Mouse (Mus musculus) bone marrow macrophage, adult 2 months (primary cell): ENCODE data around the gene Olfr955. TPM values are rescaled to one million over a fixed set of nuclear protein-coding genes. Genes with fewer than 3 reads are reported as not detected.

ENCODE experiments used
- H3K27ac ChIP-seq: 2 replicates; pipeline ENCODE4 v1.5.1; 2012; ENCODE audit warnings: low read depth, low read length; ENCODE audit not compliant: insufficient read depth
- H3K4me1 ChIP-seq: 2 replicates; pipeline ENCODE4 v1.6.1; 2012; ENCODE audit warnings: low read length; ENCODE audit not compliant: control insufficient read depth, insufficient read depth
- H3K4me3 ChIP-seq: 2 replicates; pipeline ENCODE4 v1.5.1; 2012; ENCODE audit warnings: mild to moderate bottlenecking, low read length, moderate library complexity; ENCODE audit not compliant: insufficient read depth
- CTCF ChIP-seq: IDR thresholded peaks from 2 replicates; pipeline ENCODE4 v1.5.1; 2012; ENCODE audit warnings: low read depth, mild to moderate bottlenecking, low read length, moderate library complexity
- POLR2A ChIP-seq: IDR thresholded peaks from 2 replicates; pipeline ENCODE4 v1.6.1; 2012; ENCODE audit warnings: mild to moderate bottlenecking, low read depth, low read length, borderline replicate concordance
- polyA plus RNA-seq: library from polyadenylated mRNA; stranded (reverse); fragments of >200 nt; gene quantifications from 2 replicates; pipeline ENCODE4 v1.2.4, GENCODE M21; 2012; ENCODE audit not compliant: missing spikeins, insufficient read depth, insufficient read length

Gene Olfr955
- polyA plus RNA-seq: not detected in 2 replicates

GRCm38 (mm10) chr9:39471844-39472243 lies at the start of gene Olfr955:
Gene Olfr955, minus strand, starts transcription at chr9:39471944.
- Histone ChIP-seq H3K4me3 (no peak within 1 kb of the TSS), H3K27ac (no peak within 1 kb of the TSS), H3K4me1 (no peaks in the 10 kb centered on the region)
- TF ChIP-seq POLR2A (no peak), CTCF (no peak)

DNA sequence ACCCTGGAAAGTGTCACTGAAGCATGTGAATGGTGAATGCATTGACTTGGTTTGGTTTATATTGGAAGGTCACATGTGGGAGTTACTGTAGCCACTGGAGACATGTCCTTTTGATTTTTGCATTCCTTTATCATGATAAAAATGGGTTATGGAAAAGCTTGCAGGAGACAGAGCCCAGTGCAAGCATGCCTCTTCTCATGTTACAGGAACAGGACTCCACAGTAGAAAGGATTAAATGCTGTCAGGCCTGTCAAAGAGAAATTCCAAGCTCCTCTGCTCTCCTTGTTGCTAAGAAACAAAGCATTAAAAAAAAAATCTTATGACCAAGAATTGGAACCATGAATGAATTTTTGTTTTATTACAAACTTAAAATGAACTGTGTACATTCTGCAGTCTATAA lies 46.9 kb upstream of the Olfr955 start:
- Histone ChIP-seq H3K4me3 (no peak overlapping the region), H3K4me1 (no peaks in the 10 kb centered on the region), H3K27ac (no peak overlapping the region)
- TF ChIP-seq CTCF (no peak), POLR2A (no peak)

DNA sequence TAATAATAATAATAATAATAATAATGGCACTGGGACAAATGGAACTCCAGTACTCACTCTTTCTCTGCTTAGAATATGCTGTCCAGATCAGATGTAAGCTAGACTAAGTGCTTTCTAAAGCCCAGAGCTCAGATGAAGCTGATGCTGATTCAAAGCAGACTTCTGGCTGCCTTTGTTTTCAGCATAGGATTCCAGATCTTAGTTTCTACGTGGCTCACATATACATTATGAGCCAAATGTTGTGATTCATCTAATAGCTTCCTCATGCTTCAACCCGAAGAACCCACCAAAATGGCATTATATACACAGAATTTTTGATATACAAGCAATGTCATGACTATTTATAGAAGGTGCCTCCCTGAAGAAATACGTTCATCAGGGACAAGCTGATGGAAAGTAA lies 43.8 kb upstream of the Olfr955 start, which contains the start of gene Olfr957:
Gene Olfr957 (minus strand): TSS at position 279 of the 400 bp plus-strand sequence.
- Histone ChIP-seq H3K4me1 (no peaks in the 10 kb centered on the region), H3K27ac (no peak within 1 kb of the TSS), H3K4me3 (no peak within 1 kb of the TSS)
- TF ChIP-seq CTCF (no peak), POLR2A (no peak)

GRCm38 (mm10) chr9:39509412-39509811 lies 37.7 kb upstream of the Olfr955 start:
- no peaks in the 10 kb centered on the region for H3K4me1 ChIP-seq
- H3K27ac ChIP-seq: no peak overlapping the region
- no peak overlapping the region for H3K4me3 ChIP-seq
- no peak for TF ChIP-seq POLR2A
- no peak for TF ChIP-seq CTCF

DNA sequence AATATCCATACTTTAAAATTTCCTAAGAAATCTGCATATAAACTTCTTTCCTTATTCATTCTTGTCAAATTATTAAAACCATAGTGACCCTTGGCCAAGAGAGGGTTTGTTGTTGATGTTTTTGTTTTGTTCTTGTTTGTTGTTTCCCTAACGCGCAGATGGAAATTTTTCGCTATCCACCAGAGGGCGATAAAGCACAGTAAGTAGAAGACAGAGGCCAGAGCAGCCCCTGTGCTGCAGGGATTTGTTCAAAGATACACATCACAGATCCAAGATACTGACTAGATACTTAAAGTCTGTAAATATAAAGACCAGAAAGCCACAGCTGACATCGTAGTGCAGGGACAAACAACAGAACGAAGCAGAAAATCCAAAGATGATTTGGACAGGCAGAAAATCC lies 37.3 kb upstream of the Olfr955 start:
- H3K4me1 ChIP-seq: no peaks in the 10 kb centered on the region
- no peak overlapping the region for H3K4me3 ChIP-seq
- TF ChIP-seq POLR2A: no peak
- TF ChIP-seq CTCF: 0 out of 2 replicates have a peak, but pooled peaks have one; percentile 21
- H3K27ac ChIP-seq: no peak overlapping the region

- TF ChIP-seq POLR2A (no peak), CTCF (no peak)
- H3K27ac ChIP-seq: no peak within 1 kb of the TSS
Observed at GRCm38 (mm10) chr9:39493895-39494294, 22.2 kb upstream of the Olfr955 start, which contains the start of gene Olfr44. Gene Olfr44, minus strand, starts transcription at chr9:39493995.

GRCm38 (mm10) chr9:39456401-39456800 lies 15.3 kb downstream of the Olfr955 start, which contains the start of gene Olfr954:
Gene Olfr954, plus strand, starts transcription at chr9:39456701.
- no peaks in the 10 kb centered on the region for H3K4me1 ChIP-seq
- TF ChIP-seq POLR2A (no peak), CTCF (no peak)
- H3K4me3 ChIP-seq: no peak within 1 kb of the TSS
- no peak within 1 kb of the TSS for H3K27ac ChIP-seq

More at GRCm38 (mm10) chr9:39493895-39494294, 22.2 kb upstream of the Olfr955 start, which contains the start of gene Olfr44:
- Histone ChIP-seq H3K4me1 (no peaks in the 10 kb centered on the region), H3K4me3 (no peak within 1 kb of the TSS)

DNA sequence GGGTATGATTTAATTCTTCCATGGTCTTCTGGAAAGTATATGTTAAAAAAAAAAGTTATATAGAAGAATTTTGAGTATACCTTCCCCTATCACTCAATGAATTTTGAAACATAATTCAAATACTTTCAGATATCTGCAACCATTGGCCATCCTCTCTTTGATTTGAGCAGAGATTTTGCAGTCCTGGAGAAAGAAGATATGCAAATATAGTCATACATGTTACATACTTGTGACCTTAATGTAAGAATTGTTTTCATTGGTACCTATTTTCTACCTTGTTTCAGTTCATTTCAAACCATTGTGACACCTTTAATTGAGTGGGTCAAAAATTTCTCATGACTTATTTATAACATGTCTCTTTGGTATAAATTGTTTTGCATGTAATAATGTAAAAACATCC lies 44.7 kb downstream of the Olfr955 start, which contains the start of gene Olfr952:
Gene Olfr952 (minus strand): TSS at position 101 of the 400 bp plus-strand sequence.
- Histone ChIP-seq H3K4me3 (no peak within 1 kb of the TSS), H3K4me1 (no peaks in the 10 kb centered on the region), H3K27ac (no peak within 1 kb of the TSS)
- TF ChIP-seq POLR2A (no peak), CTCF (no peak)

Other genes with a start within 250 kb of the Olfr955 start
- gene Olfr1537, start 221.9 kb downstream of the Olfr955 start, polyA plus RNA-seq: not detected in 2 replicates
- not detected in 2 replicates for gene Olfr945, start 195.1 kb downstream of the Olfr955 start, polyA plus RNA-seq
- not detected in 2 replicates for gene Olfr948, start 145.9 kb downstream of the Olfr955 start, polyA plus RNA-seq
- gene Olfr951, start 84.5 kb downstream of the Olfr955 start, polyA plus RNA-seq: not detected in 2 replicates
- gene Olfr952, start 44.8 kb downstream of the Olfr955 start, polyA plus RNA-seq: not detected in 2 replicates
- not detected in 2 replicates for gene Olfr954, start 15.2 kb downstream of the Olfr955 start, polyA plus RNA-seq
- gene Olfr44, start 22.1 kb upstream of the Olfr955 start, polyA plus RNA-seq: not detected in 2 replicates
- not detected in 2 replicates for gene Olfr957, start 43.9 kb upstream of the Olfr955 start, polyA plus RNA-seq
- not detected in 2 replicates for gene Olfr958, start 82.1 kb upstream of the Olfr955 start, polyA plus RNA-seq
- gene Olfr959, start 103.6 kb upstream of the Olfr955 start, polyA plus RNA-seq: not detected in 2 replicates
- not detected in 2 replicates for gene AW551984, start 132.5 kb upstream of the Olfr955 start, polyA plus RNA-seq
- gene Olfr148, start 138.7 kb upstream of the Olfr955 start, polyA plus RNA-seq: not detected in 2 replicates
- gene Olfr960, start 149.4 kb upstream of the Olfr955 start, polyA plus RNA-seq: not detected in 2 replicates
- gene Olfr961, start 173.1 kb upstream of the Olfr955 start, polyA plus RNA-seq: not detected in 2 replicates
- gene Olfr963, start 195.3 kb upstream of the Olfr955 start, polyA plus RNA-seq: not detected in 2 replicates
- gene Olfr149, start 235.2 kb upstream of the Olfr955 start, polyA plus RNA-seq: 0.28 TPM in 1 of 2 replicates, not detected in the other
- gene Olfr965, start 239.4 kb upstream of the Olfr955 start, polyA plus RNA-seq: not detected in 2 replicates